Mouse (Mus musculus) kidney, adult 2 months (tissue): ENCODE data around the gene Gdpd5. TPM values are rescaled to one million over a fixed set of nuclear protein-coding genes. Genes with fewer than 3 reads are reported as not detected.

Experiments used
- DNase-seq: peaks from one replicate; pipeline ENCODE4 v3.0.0; 2021
- H3K27ac ChIP-seq: fragments of 200-500 bp; 2 replicates; pipeline ENCODE4 v1.5.1; 2012; ENCODE audit warnings: low read depth, low read length, control low read depth, inconsistent platforms; ENCODE audit not compliant: insufficient read depth
- H3K27me3 ChIP-seq: fragments of 200-500 bp; replicated peaks from 2 replicates; pipeline ENCODE4 v1.6.1; 2012; ENCODE audit warnings: mild to moderate bottlenecking, moderate library complexity, low read length, inconsistent platforms; ENCODE audit not compliant: control insufficient read depth, insufficient read depth
- H3K36me3 ChIP-seq: fragments of 200-500 bp; 2 replicates; pipeline ENCODE4 v1.6.1; 2012; ENCODE audit warnings: mild to moderate bottlenecking, moderate library complexity, low read length, inconsistent platforms; ENCODE audit not compliant: control insufficient read depth, insufficient read depth
- H3K4me1 ChIP-seq: fragments of 200-500 bp; 2 replicates; pipeline ENCODE4 v1.6.1; 2011; ENCODE audit warnings: low read length; ENCODE audit not compliant: control insufficient read depth, insufficient read depth
- H3K4me3 ChIP-seq: fragments of 200-500 bp; 2 replicates; pipeline ENCODE4 v1.5.1; 2011; ENCODE audit warnings: mild to moderate bottlenecking, low read depth, low read length, control low read depth; ENCODE audit not compliant: insufficient read depth
- CTCF ChIP-seq: fragments of 200-500 bp; conservative IDR thresholded peaks from 2 replicates; pipeline ENCODE4 v1.5.1; 2011; ENCODE audit warnings: low read depth, mild to moderate bottlenecking, control low read depth, low read length, moderate library complexity, mixed read lengths; ENCODE audit not compliant: insufficient read depth, insufficient read length
- POLR2A ChIP-seq: fragments of 200-500 bp; IDR thresholded peaks from one replicate; pipeline ENCODE4 v1.6.1; 2011; ENCODE audit warnings: low read depth, low read length, control low read depth
- WGBS: fragments of 180-500 bp; shearing (Covaris S2); methylation state at CpG from one replicate; pipeline ENCODE4 v1.1.7; 2018; 5-methylcytosine and 5-hydroxymethylcytosine counted together
- polyA plus RNA-seq: library from polyadenylated mRNA; depleted of rRNA; stranded (reverse); fragments of >200 nt; gene quantifications from 2 replicates; pipeline ENCODE4 v1.2.3, GENCODE M21; 2012

Gdpd5 gene
- polyA plus RNA-seq, 1 experiment = 10.4 TPM

DNA sequence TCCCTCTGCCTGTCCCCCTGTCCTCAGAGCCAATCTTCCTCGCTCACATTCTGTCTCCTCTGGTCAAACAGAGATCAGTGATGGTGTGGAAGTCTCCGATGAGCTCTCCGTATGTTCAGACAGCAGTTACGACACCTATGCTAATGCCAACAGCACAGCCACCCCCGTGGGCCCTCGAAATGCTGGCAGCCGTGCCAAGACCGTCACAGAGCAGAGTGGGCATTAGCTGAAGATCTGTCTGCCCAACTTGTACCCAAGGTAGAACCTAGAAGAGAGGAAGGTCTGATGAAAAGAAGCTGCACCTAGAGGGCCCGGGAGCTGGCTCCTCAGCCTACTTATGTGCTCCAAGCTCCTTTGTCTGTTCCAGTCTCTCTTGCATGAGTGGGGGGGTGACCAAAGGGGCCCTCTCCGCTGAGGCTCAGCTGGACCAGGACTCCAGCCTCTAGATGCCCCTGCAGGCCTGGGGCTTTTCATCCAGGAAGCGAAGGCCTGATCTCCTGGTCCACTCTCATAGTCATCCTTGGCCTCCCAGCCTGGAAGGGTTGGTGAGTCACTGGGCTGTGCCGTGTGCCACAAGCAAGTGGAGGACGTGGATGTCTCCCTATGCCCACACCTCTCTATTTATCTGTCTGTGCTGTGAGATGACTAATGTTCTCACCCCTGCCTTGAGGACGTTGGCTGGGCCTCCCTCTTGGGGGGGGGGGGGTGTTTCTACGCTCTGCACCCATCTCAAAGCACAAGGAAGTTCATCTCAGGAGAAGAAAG is 78.9 kb downstream of the Gdpd5 start:
- no peak for TF ChIP-seq CTCF
- TF ChIP-seq POLR2A = no peak
- H3K27me3 ChIP-seq = no peaks in the 10 kb centered on the region
- H3K4me1 ChIP-seq = no peaks in the 10 kb centered on the region
- 92% methylated on average over 15 of the region's 15 CpGs for WGBS
- H3K27ac ChIP-seq = no peak overlapping the region
- no peak overlapping the region for H3K4me3 ChIP-seq
- no peaks in the 10 kb centered on the region for H3K36me3 ChIP-seq
- no peak for DNase-seq

DNA sequence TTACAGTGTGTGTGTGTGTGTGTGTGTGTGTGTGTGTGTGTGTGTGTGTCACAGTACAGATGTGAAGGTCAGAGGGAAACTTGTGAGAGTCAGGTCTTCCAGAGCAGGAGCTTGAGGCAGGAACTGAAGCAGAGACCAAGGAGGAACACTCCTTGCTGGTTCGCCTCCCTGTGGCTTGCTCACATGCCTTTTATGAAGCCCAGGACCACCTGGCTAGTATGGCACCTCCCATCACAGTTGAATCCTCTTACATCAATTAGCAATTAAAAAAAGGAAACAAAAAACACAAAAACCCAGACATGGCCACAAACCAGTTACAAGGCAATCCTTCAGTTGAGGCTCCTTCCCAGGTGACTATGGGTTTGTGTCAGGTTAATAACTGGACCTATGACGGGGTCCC is 81.9 kb downstream of the Gdpd5 start:
- Histone ChIP-seq H3K27me3 (no peaks in the 10 kb centered on the region), H3K36me3 (no peaks in the 10 kb centered on the region), H3K27ac (no peak overlapping the region), H3K4me3 (no peak overlapping the region), H3K4me1 (no peaks in the 10 kb centered on the region)
- TF ChIP-seq CTCF = no peak
- TF ChIP-seq POLR2A = no peak
- 90% methylated on average over 2 of the region's 2 CpGs for WGBS
- DNase-seq = no peak

DNA sequence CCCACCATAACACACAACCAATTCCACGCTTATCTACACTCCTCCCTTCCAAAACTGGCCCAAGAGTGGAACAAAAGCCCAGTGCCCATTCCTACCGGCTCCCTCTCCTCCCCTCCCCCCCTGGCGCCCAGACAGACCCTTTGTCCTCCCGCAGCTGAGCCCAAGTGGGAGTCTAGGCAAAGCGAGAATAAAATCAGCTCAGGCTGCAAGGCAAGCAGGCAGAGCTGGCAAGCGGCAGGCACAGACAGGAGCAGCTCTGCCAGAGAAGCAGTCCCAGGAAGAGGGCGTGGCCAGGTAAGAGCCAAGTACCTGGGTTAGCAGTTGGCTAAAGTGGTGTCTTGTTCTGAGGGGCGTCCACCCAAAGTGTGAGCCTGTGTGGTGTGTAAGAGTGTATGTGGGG is 84.6 kb downstream of the Gdpd5 start, which contains the start of gene Klhl35:
Gene Klhl35, plus strand, starts transcription at position 194 of the 400 bp plus-strand sequence.
- Histone ChIP-seq H3K27me3 (no peaks in the 10 kb centered on the region), H3K36me3 (no peaks in the 10 kb centered on the region), H3K27ac (no peak within 1 kb of the TSS), H3K4me3 (no peak within 1 kb of the TSS), H3K4me1 (no peaks in the 10 kb centered on the region)
- DNase-seq = peak; percentile 20
- no peak for TF ChIP-seq CTCF
- no peak for TF ChIP-seq POLR2A
- 35% methylated on average over 8 of the region's 8 CpGs for WGBS

DNA sequence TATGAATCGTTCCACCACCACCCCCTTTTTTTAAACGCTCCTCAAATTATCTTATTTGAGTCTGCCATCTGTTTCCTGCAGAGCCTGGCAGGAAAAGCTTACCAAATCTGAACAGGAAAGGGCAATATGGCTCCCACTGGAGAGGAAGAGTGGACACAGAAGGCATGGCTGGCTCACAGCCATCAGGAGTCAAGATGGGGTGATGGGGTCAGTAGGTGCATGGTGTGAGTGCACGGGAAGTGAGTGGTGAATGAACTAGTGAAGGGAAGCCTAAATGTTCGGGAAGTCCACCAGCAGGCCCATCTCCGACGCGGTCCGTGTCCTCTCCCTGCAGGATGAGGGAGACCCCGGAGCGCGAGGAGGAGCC is 86.7 kb downstream of the Gdpd5 start:
- 21% methylated on average over 11 of the region's 11 CpGs for WGBS
- peak; percentile 60 for DNase-seq
- H3K4me3 ChIP-seq = peak overlapping the region; percentile 41
- TF ChIP-seq CTCF (no peak), POLR2A (no peak)
- no peaks in the 10 kb centered on the region for H3K4me1 ChIP-seq
- H3K27me3 ChIP-seq = no peaks in the 10 kb centered on the region
- no peaks in the 10 kb centered on the region for H3K36me3 ChIP-seq
- peak overlapping the region; percentile 37 for H3K27ac ChIP-seq

DNA sequence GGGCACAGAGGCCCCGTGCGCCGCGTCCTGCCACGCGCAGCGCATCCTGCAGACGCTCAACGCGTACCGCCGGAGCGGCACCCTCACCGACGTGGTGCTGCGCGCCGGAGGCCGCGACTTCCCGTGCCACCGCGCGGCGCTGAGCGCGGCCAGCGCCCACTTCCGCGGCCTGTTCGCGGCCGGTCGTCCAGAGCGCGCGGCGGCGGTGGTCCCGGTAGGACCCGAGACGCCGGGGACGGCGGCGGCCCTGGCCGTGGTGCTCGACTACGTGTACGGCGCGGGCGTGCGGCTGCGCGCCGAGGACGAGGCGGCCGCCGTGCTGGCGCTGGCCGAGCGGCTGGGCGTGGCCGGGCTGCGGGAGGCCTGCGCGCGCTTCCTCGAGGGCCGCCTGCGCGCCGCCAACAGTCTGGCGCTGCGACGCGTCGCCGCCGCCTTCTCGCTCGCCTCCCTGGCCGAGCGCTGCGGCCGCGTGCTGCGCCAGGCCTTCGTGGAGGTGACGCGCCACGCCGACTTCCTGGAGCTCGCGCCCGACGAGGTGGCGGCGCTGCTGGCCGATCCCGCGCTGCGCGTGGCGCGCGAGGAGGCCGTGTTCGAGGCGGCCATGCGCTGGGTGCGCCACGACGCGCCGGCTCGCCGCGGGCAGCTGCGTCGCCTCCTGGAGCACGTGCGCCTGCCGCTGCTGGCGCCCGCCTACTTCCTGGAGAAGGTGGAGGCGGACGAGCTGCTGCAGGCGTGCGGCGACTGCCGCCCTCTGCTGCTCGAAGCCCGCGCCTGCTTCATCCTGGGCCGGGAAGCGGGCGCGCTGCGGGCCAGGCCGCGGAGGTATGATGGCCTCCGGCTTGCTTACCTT is 87.3 kb downstream of the Gdpd5 start:
- H3K27ac ChIP-seq = peak overlapping the region; percentile 37
- WGBS = 3% methylated on average over 144 of the region's 145 CpGs
- H3K4me3 ChIP-seq = peak overlapping the region; percentile 41; the same call in 1 of the 2 replicates
- TF ChIP-seq CTCF (no peak; the same call in 1 of the 2 replicates), POLR2A (no peak)
- no peaks in the 10 kb centered on the region for H3K36me3 ChIP-seq
- no peaks in the 10 kb centered on the region for H3K4me1 ChIP-seq
- no peaks in the 10 kb centered on the region for H3K27me3 ChIP-seq
- peak; percentile 65 for DNase-seq

DNA sequence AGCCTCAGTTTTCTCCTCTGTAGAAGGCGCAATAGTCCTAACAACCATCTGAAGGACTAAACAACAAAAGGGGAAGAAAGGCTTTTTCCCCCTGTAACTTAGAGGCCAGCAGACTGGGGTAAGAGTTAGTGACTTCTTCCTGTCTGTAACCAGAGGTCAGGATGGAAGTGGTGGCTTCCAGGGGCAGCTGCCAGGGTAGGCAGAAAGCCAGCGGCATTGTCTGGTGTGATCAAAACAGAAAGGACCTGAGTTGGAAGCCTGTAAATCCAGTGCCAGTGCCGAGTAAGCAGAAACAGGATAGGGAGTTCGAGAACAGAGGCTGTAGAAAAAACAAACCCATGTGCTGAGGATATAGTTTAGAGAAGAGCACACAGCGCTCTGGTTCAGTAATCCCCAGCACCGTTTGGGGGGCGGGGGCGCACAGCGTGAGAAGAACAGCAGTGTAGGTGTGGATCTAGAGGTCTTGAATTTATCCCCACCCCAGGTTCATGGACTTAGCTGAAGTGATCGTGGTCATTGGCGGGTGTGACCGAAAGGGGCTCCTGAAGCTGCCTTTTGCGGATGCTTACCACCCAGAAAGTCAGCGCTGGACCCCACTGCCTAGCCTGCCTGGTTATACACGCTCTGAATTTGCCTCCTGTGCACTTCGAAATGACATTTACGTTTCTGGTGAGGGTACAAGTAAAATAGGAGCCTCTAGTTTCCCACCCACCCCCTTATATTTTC is 88.6 kb downstream of the Gdpd5 start:
- 77% methylated on average over 17 of the region's 17 CpGs for WGBS
- TF ChIP-seq POLR2A = no peak
- TF ChIP-seq CTCF = no peak
- peak; percentile 61 for DNase-seq
- H3K27ac ChIP-seq = no peak overlapping the region
- no peaks in the 10 kb centered on the region for H3K4me1 ChIP-seq
- no peaks in the 10 kb centered on the region for H3K27me3 ChIP-seq
- no peaks in the 10 kb centered on the region for H3K36me3 ChIP-seq
- H3K4me3 ChIP-seq = no peak overlapping the region

DNA sequence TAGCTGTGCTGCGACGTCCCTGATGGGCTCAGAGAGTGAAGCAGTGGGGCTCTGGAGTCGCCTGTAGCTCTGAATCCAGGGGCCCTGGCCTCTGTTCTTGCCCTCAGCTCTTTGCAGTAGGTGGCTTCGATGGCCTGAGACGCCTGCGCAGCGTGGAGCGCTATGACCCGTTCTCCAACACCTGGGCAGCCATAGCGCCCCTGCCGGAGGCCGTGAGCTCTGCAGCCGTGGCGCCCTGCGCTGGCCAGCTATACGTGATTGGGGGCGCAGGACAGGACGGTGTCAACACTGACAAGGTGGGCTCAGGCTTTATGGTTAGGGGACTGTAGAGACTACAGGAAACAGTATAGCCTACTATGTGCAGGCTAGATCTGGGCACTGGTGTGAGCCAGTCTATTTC is 90.4 kb downstream of the Gdpd5 start:
- Histone ChIP-seq H3K4me3 (no peak overlapping the region), H3K4me1 (no peaks in the 10 kb centered on the region), H3K27ac (no peak overlapping the region), H3K27me3 (no peaks in the 10 kb centered on the region), H3K36me3 (no peaks in the 10 kb centered on the region)
- TF ChIP-seq CTCF = no peak
- TF ChIP-seq POLR2A = no peak
- 79% methylated on average over 18 of the region's 18 CpGs for WGBS
- no peak for DNase-seq
